Mouse (Mus musculus): ENCODE measurements around the gene Ifitm6.

DNA sequence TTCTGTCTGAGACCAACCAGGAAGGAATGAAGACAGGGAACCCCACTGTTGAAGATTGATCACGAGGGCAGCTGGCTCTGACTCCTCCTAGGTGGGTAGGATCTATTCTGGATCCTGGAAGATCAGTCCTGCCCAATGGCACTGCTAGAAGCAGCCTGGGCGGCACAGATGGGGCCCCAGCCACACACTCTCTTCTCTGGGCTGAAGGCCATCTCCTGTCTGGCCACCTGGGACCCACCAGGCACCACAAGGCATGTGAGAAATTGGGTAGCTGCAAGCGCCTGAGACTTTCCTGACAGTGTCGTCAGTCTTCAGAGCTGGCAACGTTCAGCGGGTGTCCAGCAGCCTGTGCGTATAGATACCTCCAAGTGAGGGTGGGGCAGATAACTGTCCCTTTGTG lies 44.8 kb upstream of the Ifitm6 start:
- TF ChIP-seq CTCF (IDR thresholded peaks at IDR 0.05; ENCODE audit: extremely low read depth, insufficient read length, insufficient replicate concordance, low read depth, low read length), result no peak
- TF ChIP-seq POLR2A (IDR thresholded peaks at IDR 0.05; ENCODE audit: low read depth, low read length), result no peak
